Mouse (Mus musculus): Measurements from ENCODE around the gene Ror2. TPM values are rescaled to one million over a fixed set of nuclear protein-coding genes. Genes with fewer than 3 reads are reported as not detected.

Gene Ror2
- polyA plus RNA-seq, 1 experiment from 2014 or later, result 18.1 TPM

DNA sequence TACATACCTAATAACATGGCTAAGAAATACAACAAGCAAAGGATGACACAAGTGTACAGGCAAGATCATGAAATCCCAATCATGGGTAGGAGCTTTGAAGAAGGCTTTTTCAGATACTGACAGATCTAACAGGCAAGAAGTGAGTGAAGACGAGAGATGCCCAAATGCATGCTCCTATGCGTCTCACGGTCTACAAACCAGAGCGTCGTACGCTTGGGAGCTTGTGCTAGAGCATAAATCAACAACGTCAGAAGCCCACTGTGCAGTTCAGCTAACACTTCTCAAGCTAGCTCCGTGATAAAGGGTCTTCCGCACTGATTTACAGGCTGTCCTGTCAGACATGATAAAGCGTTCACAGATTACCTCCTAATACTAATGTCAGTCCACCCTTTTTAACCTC is 16.8 kb upstream of the Ror2 start:
- 83% methylated on average over 10 of the region's 10 CpGs for whole genome bisulfite sequencing
- Histone ChIP-seq H3K36me3 (replicated peaks) (no peaks in the 10 kb centered on the region), H3K27ac (no peak overlapping the region), H3K9me3 (no peaks in the 10 kb centered on the region), H3K27me3 (ENCODE audit: poor library complexity, severe bottlenecking) (peaks cover 8% of the 10 kb centered on the region; the same call in 1 of the 2 replicates), H3K4me3 (no peak overlapping the region), H3K4me1 (peaks cover 4% of the 10 kb centered on the region; the same call in 1 of the 2 replicates)
- DNase-seq (ENCODE audit: extremely low spot score, low spot score), result no peak

GRCm38 (mm10) chr13:53293065-53293464 is 7.1 kb upstream of the Ror2 start:
- H3K4me1 ChIP-seq, result peaks cover 5% of the 10 kb centered on the region; the same call in 1 of the 2 replicates
- DNase-seq (ENCODE audit: extremely low spot score, low spot score), result no peak
- H3K36me3 ChIP-seq (replicated peaks), result no peaks in the 10 kb centered on the region
- no peaks in the 10 kb centered on the region for H3K9me3 ChIP-seq
- H3K4me3 ChIP-seq, result no peak overlapping the region
- WGBS, result 91% methylated on average over 12 of the region's 12 CpGs
- H3K27me3 ChIP-seq (ENCODE audit: poor library complexity, severe bottlenecking), result peaks cover 10% of the 10 kb centered on the region; the same call in 1 of the 2 replicates
- no peak overlapping the region for H3K27ac ChIP-seq

DNA sequence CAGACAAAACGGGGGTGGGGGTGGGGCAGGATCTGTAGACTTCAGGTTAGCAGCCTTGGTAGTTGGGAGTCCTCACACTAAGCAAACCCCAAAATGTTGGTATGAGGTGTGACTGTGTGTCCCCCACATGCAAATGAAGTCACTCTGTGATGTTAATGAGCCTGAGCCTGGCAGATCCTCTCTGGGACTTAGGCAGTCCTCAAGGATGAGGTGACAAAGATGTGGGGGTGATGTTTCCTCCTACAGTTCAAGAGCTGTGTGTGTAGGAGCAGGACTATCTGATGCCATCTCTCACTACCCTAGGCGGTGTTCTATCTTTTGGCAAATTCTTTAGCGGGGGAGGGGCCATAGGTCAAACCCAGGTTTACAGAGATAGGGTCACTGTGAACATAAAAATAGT is 6.3 kb upstream of the Ror2 start:
- Histone ChIP-seq H3K9me3 (no peaks in the 10 kb centered on the region), H3K4me3 (no peak overlapping the region), H3K27me3 (ENCODE audit: poor library complexity, severe bottlenecking) (peaks cover 14% of the 10 kb centered on the region), H3K4me1 (no peaks in the 10 kb centered on the region), H3K36me3 (replicated peaks) (no peaks in the 10 kb centered on the region), H3K27ac (no peak overlapping the region)
- WGBS, result 43% methylated on average over 3 of the region's 3 CpGs
- DNase-seq (ENCODE audit: extremely low spot score, low spot score), result no peak

DNA sequence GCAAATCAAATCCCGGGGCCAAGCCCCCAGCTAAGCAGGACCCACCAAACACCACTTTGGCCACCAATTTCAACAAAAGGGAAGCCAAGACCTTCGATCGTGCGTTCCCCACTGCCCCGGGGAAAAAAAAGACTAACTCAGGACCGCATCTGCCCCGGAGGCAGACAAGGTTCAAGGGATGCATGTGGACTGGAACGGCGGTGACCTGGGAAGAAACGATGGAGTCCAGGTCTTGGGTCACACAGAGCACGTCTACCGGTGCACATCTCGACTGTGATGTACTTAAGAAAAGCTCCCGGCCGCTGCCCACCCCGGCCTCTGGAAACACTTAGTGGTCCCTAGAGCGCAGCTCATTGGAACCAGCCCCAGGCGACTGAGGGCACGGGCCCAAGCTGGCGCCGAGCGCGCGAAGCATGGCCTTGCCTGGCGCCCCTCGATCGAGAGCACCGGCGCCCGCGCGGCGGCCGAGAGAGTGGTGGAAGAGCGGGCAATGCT is 616 bp downstream of the Ror2 start:
- under 1% methylated on average over 35 of the region's 35 CpGs for WGBS
- Histone ChIP-seq H3K4me3 (peak overlapping the region; percentile 75), H3K27ac (peak overlapping the region; percentile 93), H3K27me3 (ENCODE audit: poor library complexity, severe bottlenecking) (peaks cover 66% of the 10 kb centered on the region), H3K36me3 (replicated peaks) (no peaks in the 10 kb centered on the region), H3K4me1 (peaks cover 62% of the 10 kb centered on the region), H3K9me3 (peaks cover 3% of the 10 kb centered on the region; the same call in 1 of the 2 replicates)
- peak; percentile 55 for DNase-seq (ENCODE audit: extremely low spot score, low spot score)

DNA sequence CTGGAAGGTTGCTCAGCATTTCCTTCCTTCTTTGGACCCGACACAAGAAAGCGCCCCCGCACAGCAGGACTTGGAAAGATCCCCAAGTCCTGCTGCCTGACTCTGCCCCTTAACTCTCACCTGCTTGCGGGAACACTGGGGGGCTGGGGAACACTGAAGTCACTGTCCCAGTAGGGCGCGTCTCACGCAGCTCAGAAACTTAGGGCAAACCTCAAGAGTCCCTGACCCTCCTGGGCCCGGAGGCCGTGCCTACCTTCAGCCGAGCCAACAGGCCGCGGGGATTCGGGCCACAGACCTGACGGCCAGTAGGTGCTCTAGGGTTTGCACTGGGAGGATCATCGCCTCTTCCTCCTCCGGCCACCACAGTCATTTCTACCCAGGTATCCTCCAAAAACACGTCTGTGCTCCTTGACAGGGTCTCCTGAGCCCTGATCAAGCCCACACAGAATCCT is 1.2 kb downstream of the Ror2 start:
- Histone ChIP-seq H3K4me3 (peak overlapping the region; percentile 75), H3K9me3 (peaks cover 3% of the 10 kb centered on the region; the same call in 1 of the 2 replicates), H3K36me3 (replicated peaks) (no peaks in the 10 kb centered on the region), H3K27ac (peak overlapping the region; percentile 93), H3K27me3 (ENCODE audit: poor library complexity, severe bottlenecking) (peaks cover 66% of the 10 kb centered on the region), H3K4me1 (peaks cover 62% of the 10 kb centered on the region)
- WGBS, result 1% methylated on average over 17 of the region's 17 CpGs
- peak; percentile 24 for DNase-seq (ENCODE audit: extremely low spot score, low spot score)

GRCm38 (mm10) chr13:53281604-53282396 is 4.1 kb downstream of the Ror2 start:
- 48% methylated on average over 11 of the region's 11 CpGs for whole genome bisulfite sequencing
- Histone ChIP-seq H3K36me3 (replicated peaks) (peaks cover 7% of the 10 kb centered on the region), H3K27me3 (ENCODE audit: poor library complexity, severe bottlenecking) (peaks cover 48% of the 10 kb centered on the region), H3K4me3 (no peak overlapping the region), H3K27ac (no peak overlapping the region), H3K4me1 (peaks cover 70% of the 10 kb centered on the region), H3K9me3 (no peaks in the 10 kb centered on the region)
- no peak for DNase-seq (ENCODE audit: extremely low spot score, low spot score)

GRCm38 (mm10) chr13:53278908-53279307 is 7.0 kb downstream of the Ror2 start:
- no peak overlapping the region for H3K4me3 ChIP-seq
- H3K27me3 ChIP-seq (ENCODE audit: poor library complexity, severe bottlenecking), result peaks cover 19% of the 10 kb centered on the region
- H3K27ac ChIP-seq, result no peak overlapping the region
- H3K4me1 ChIP-seq, result peaks cover 64% of the 10 kb centered on the region
- WGBS, result 81% methylated on average over 10 of the region's 10 CpGs
- no peak for DNase-seq (ENCODE audit: extremely low spot score, low spot score)
- no peaks in the 10 kb centered on the region for H3K9me3 ChIP-seq
- peaks cover 7% of the 10 kb centered on the region for H3K36me3 ChIP-seq (replicated peaks)

DNA sequence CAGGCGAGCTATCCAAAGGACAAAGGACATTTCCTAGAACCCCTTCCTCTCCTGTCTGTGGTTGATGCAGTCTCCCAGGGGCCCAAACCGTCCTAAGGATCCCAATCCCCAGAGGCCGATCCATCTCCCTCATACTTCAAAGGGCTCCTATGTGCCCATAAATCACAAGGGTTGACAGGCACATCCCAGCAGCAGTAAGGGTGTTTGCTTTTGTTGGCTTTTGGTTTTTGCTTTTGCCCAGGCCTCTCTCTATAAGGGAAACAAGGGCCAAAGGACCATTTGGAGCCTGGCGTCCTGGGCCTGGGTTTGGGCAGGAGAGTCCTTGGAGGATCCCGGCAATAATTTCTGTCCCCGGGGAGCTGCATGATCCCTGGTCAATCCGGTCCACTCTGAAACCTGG is 9.5 kb downstream of the Ror2 start:
- Histone ChIP-seq H3K36me3 (replicated peaks) (peaks cover 7% of the 10 kb centered on the region), H3K27ac (no peak overlapping the region), H3K27me3 (ENCODE audit: poor library complexity, severe bottlenecking) (no peaks in the 10 kb centered on the region), H3K4me1 (peaks cover 38% of the 10 kb centered on the region), H3K4me3 (no peak overlapping the region), H3K9me3 (no peaks in the 10 kb centered on the region)
- WGBS, result 82% methylated on average over 7 of the region's 7 CpGs
- no peak for DNase-seq (ENCODE audit: extremely low spot score, low spot score)

- no peak overlapping the region for H3K27ac ChIP-seq
- 82% methylated on average over 8 of the region's 8 CpGs for WGBS
These were observed 10.1 kb downstream of the Ror2 start for GRCm38 (mm10) chr13:53275778-53276177.

DNA sequence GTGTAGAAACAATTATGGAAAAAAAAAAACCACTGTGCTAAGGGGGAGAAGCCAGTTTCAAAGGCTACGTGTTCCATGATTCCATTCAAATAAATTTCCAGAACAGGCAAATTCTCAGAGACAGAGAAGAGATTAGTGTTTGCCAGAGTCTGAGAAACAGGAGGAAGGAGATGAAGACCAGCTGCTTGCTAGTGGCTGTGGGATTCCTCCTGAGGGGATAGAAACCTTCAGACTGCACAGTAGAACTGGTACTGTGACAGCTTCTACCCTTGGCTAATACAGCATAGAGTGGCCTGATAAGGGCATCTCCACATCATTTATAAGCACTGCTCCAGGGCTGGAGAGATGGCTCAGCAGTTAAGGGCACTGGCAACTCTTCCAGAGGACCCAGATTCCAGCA is 11.2 kb downstream of the Ror2 start:
- Histone ChIP-seq H3K27me3 (ENCODE audit: poor library complexity, severe bottlenecking) (peaks cover 6% of the 10 kb centered on the region; the same call in 1 of the 2 replicates), H3K4me1 (peaks cover 32% of the 10 kb centered on the region), H3K9me3 (no peaks in the 10 kb centered on the region), H3K36me3 (replicated peaks) (peaks cover 7% of the 10 kb centered on the region), H3K4me3 (no peak overlapping the region), H3K27ac (no peak overlapping the region)
- 88% methylated on average over 1 of the region's 1 CpGs for WGBS
- no peak for DNase-seq (ENCODE audit: extremely low spot score, low spot score)

More at GRCm38 (mm10) chr13:53275778-53276177, 10.1 kb downstream of the Ror2 start:
- peaks cover 7% of the 10 kb centered on the region for H3K36me3 ChIP-seq (replicated peaks)
- DNase-seq (ENCODE audit: extremely low spot score, low spot score), result no peak
- no peaks in the 10 kb centered on the region for H3K9me3 ChIP-seq
- peaks cover 32% of the 10 kb centered on the region for H3K4me1 ChIP-seq
- no peak overlapping the region for H3K4me3 ChIP-seq
- H3K27me3 ChIP-seq (ENCODE audit: poor library complexity, severe bottlenecking), result no peaks in the 10 kb centered on the region

DNA sequence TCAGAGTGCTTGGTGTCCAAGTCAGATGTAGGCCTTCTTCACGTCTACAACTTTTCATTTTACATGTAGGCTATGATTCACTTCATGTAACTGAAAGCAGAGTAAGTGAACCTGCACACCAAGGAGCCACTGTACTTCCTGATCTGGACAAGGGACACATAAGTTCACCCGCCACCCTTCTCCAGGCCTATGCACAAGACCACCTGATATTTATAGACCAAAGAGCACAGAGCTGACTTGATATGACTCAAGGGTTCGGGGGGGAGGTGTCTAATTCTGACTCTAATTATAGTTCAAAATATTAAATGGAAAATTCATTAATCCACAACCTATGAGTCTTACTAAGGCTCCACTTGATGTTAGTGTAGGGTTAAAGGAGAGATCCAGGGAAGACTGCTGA is 14.3 kb downstream of the Ror2 start:
- Histone ChIP-seq H3K4me3 (no peak overlapping the region), H3K4me1 (peaks cover 53% of the 10 kb centered on the region), H3K27ac (no peak overlapping the region), H3K9me3 (no peaks in the 10 kb centered on the region), H3K27me3 (ENCODE audit: poor library complexity, severe bottlenecking) (peaks cover 18% of the 10 kb centered on the region), H3K36me3 (replicated peaks) (no peaks in the 10 kb centered on the region)
- WGBS, result 89% methylated on average over 3 of the region's 3 CpGs
- DNase-seq (ENCODE audit: extremely low spot score, low spot score), result no peak

DNA sequence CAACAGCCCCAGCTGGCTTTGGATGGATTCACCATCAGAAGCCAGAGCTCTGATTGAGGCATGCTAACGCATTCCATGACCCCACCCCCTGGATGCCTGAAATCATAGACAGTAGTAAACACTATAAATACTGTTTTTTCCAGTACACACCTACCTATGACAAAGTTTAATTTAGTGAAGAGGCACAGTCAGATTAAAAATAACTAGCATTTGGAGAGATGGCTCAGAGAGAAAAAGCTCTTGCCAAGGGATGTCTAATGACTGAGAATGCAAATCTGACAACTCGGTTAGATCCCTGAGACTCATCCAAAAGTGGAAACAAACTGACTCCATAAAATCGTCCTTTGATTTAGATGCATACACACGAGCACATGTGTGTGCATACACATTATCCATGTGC is 15.4 kb downstream of the Ror2 start:
- no peaks in the 10 kb centered on the region for H3K9me3 ChIP-seq
- no peaks in the 10 kb centered on the region for H3K36me3 ChIP-seq (replicated peaks)
- WGBS, result 90% methylated on average over 4 of the region's 4 CpGs
- peaks cover 18% of the 10 kb centered on the region for H3K27me3 ChIP-seq (ENCODE audit: poor library complexity, severe bottlenecking)
- H3K4me1 ChIP-seq, result peaks cover 53% of the 10 kb centered on the region
- H3K4me3 ChIP-seq, result no peak overlapping the region
- no peak for DNase-seq (ENCODE audit: extremely low spot score, low spot score)
- no peak overlapping the region for H3K27ac ChIP-seq

- peak; percentile 40 for DNase-seq (ENCODE audit: extremely low spot score, low spot score)
- peaks cover 47% of the 10 kb centered on the region for H3K4me1 ChIP-seq
- no peak overlapping the region for H3K4me3 ChIP-seq
- peaks cover 4% of the 10 kb centered on the region; the same call in 1 of the 2 replicates for H3K9me3 ChIP-seq
- WGBS, result 25% methylated on average over 6 of the region's 6 CpGs
- H3K27me3 ChIP-seq (ENCODE audit: poor library complexity, severe bottlenecking), result peaks cover 18% of the 10 kb centered on the region
- no peak overlapping the region; the same call in 1 of the 2 replicates for H3K27ac ChIP-seq
- no peaks in the 10 kb centered on the region for H3K36me3 ChIP-seq (replicated peaks)
These were observed 17.4 kb downstream of the Ror2 start for GRCm38 (mm10) chr13:53268541-53268940.

Data from forebrain, embryonic 10.5 days (tissue).